Mouse (Mus musculus): ENCODE data around the gene Cd19. TPM values are rescaled to one million over a fixed set of nuclear protein-coding genes. Genes with fewer than 3 reads are reported as not detected.

Gene Cd19
- not detected in 2 replicates for total RNA-seq (2015)
- not detected in 2 replicates for total RNA-seq (2017)

DNA sequence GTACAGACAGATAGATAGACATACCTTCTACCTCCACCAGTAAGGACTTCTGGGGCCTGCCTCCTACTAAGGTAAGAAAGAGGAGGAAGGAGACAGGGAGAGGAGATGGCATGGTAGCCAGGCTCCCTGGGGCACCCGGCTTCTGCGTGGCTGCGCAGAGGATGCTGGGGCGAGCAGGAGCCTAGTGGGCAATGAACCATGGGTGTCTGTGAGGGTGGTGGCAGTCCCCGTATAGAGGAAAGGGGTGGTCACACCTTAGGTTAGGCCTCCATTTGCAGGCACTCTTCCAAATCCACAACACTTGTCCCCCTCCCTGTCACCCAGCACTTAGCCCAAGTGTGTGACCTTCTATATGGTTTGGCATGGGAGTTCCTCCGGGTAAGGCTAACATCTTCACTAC, at the start of gene Cd19:
Cd19 (minus strand) TSS at position 165 of the 400 bp plus-strand sequence.
- no peak for ATAC-seq (replicated peaks; ENCODE audit: poor library complexity)

DNA sequence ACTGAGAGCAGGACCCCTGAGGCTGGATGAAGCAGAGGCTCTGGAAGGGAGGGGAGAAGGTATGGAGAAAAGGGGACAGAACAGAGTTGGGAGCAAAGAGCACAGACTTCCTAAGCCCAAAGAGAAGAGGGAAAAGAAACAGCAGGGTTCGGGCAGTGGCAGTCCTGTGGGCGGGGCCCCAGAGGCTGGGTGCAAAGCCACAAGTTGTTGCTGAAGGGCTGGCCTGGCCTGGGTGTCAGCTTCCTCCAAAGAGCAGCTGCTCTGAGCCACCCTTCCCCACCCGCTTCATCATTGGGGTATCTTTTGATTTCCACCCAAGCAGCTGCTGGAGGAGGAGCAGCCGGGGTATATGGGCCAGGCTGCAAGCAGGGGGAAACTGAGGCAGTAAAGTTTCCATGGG, 49.4 kb upstream of the Cd19 start:
- peak; percentile 78 for ATAC-seq (replicated peaks; ENCODE audit: poor library complexity)

GRCm38 (mm10) chr7:126463547-126463946, 48.9 kb upstream of the Cd19 start:
- no peak for ATAC-seq (replicated peaks; ENCODE audit: poor library complexity)

DNA sequence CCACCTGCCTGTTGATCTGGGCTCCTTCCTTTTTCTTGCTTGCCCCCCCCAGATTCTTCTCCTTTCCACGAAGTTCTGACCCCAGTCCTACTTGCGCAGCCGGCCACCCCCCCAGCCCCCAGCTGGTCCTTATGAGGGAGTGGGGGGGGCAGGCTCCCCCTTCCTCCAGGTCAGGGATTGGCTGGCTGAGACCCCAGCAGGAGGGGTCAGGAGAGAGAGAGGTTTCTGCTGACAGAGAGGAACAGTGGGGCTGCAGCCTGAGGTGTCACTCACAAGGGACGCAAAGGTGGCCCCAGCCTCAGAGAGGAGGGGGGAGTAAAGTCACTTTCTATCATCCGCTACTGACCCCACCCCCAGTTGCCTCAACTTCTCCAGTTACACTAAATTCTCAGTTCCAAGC, 48.3 kb upstream of the Cd19 start, which contains the start of gene Atp2a1:
Atp2a1 (minus strand) TSS at position 105 of the 400 bp plus-strand sequence.
- ATAC-seq (replicated peaks; ENCODE audit: poor library complexity), result no peak

DNA sequence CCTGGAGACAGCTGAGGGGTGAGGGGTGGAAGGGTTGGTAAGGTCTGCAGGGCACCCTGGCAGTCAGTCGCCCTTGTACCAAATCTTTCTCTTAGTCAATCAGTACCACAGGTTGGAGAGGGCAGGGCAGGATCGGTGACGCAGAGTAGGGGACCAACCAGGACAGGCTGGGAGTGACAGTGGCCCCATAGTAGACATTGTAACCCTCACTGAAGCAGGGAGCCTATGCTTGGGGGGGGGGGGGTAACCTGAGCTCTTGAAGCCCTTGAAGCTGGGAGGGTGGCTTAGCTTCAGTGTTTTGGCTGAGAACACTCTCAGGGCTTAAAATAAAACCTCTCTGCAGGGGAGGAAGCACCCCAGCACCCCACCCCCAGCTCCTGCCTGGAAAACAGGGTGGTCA, 46.9 kb upstream of the Cd19 start:
- no peak for ATAC-seq (replicated peaks; ENCODE audit: poor library complexity)

DNA sequence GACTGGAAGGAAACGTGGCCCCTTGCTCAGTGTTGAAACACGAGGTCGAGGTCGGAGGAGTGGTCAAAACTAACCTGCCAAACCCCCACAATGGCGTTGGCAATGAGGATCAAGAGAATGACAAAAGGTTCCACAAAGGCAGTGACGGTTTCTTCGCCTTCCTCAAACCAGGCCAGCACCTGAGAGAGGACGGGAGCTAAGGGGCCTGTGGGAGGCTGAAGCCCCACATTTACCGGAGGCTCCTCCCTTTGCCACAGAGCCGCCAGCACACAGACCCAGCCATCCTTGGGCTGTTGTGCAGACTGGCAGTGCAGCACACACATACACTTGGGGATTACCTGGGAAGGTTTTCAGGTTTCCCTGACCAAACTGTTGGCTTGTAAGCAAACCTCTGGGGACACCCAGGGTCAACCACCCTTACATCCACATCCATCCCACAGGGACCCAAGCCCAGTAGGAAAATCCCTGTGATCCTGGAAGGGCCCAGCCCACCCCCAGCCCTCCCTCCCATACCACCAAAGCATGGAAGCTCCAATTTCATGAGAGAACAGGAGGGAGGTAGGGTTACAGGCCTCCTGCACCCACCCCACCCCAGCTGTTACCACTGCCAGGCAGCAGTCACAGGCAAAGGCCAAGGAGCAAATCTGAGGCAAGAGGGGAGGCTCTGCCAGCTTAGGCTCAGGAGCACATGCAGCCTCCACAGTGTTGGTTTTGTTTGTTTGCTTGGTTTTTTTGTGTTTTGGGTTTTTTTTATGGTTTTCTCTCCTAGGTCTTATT, 46.1 kb upstream of the Cd19 start:
- ATAC-seq (replicated peaks; ENCODE audit: poor library complexity), result no peak

- no peak for ATAC-seq (replicated peaks; ENCODE audit: poor library complexity)
Measured at GRCm38 (mm10) chr7:126458844-126459618, 44.3 kb upstream of the Cd19 start.

DNA sequence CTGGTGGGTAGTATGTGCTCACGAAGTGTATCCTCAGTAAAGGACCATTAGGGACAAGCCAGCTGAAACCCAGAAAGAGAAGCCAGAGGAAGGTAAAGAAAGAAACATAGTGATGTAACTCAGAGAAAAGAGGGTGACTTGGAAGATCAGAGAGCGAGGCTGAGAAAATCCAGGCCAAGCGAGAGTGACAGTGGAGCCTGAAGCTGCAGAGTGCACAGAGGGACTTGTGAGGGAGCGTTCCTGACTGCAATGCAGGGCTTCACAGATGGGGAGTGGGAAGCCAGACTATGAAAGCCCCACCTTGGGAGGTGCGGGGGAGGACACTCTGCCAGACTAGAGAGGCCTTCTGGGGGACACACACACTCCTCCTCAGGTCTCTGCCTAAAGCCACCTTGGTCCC, 43.5 kb upstream of the Cd19 start:
- no peak for ATAC-seq (replicated peaks; ENCODE audit: poor library complexity)

DNA sequence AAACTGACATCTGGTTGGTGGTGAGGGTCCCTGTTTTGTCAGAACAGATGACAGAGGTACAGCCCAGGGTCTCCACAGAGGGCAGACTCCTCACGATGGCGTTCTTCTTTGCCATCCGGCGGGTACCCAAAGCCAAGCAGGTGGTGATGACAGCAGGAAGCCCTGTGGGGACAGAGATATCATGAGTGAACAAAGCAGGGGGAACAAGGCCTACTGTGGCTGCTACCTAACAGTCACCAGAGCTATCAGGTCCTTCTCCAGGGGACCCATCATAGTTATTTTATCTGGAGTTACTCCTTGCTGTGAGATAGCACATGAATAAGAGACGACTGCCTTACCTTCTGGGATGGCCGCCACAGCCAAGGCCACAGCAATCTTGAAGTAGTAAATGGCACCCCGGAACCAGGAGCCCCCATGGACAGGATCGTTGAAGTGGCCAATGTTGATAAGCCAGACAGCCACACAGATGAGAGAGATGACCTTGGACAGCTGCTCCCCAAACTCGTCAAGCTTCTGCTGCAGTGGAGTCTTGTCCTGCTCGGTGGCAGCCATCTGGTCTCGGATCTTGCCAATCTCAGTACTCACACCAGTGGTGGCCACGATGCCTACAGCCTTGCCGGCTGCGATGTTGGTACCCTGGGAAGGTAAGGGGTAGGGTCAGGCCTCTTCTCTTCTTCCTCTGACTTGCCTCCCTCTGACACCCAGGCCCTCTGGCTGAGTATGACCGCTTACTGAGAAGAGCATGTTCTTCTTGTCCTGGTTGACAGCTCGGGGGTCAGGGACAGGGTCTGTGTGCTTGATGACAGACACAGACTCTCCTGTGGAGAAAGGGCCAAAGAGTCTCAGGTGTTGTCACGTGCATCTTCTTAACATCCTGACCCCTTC, 41.9 kb upstream of the Cd19 start:
- ATAC-seq (replicated peaks; ENCODE audit: poor library complexity), result peak; percentile 83

DNA sequence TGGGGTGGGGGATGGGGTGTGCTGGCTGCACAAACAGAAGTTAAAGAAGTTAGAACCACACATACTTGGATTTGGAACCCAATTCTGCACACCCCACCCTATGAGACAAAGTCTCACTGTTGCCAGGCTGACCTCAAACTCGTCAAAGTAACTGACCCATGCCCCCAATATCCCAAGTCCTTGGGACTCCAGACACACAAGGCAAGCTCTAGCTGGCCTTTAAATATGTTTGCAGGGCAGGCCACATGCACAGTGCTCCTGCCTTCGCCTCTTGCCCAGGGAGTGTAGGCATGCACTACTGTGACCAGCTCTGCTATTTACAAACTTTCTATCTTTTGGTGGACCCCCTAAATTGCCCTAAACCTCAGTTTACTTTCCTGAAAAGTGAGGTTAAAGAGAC, 40.6 kb upstream of the Cd19 start:
- no peak for ATAC-seq (replicated peaks; ENCODE audit: poor library complexity)

- ATAC-seq (replicated peaks; ENCODE audit: poor library complexity), result no peak
Measured at GRCm38 (mm10) chr7:126453861-126454260, 39.2 kb upstream of the Cd19 start.

GRCm38 (mm10) chr7:126452244-126452643, 37.6 kb upstream of the Cd19 start:
- no peak for ATAC-seq (replicated peaks; ENCODE audit: poor library complexity)

DNA sequence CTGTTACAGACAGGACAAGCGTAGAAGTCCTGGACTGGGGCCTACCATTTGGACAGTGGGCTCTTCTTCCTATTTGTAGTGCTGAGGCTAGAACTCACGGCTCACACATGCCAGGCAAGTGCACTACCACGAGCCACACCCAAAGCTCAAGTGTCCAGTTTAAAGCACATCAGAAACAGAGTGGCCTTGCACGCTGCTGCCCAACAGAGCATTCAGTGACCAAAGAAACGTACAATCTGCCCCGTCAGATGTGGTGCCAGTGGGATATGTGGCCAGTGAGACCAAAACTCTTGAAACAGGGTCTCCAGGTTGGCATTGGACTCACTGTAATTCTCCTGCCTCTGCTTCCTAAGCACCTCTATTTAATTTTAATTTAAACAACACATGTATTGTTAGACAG, 36.0 kb upstream of the Cd19 start:
- no peak for ATAC-seq (replicated peaks; ENCODE audit: poor library complexity)

- no peak for ATAC-seq (replicated peaks; ENCODE audit: poor library complexity)
Measured at GRCm38 (mm10) chr7:126449991-126450390, 35.3 kb upstream of the Cd19 start.

DNA sequence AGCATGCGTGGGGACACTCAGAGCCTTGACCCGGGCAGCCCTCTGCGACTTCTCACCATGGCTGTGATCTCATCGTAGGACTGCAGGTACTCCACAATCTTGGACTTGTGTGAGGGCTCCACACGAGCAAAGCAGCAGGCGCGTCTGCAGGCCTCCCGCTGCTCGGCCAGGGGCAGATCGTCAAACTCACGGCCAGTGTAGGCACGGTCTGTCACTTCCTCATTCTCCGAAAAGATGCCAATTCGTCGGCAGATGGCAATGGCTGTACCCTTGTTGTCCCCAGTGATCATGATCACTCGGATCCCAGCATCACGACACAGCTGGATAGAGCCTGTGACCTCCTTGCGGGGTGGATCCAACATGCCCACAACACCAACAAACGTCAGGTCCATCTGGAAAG, 33.8 kb upstream of the Cd19 start:
- ATAC-seq (replicated peaks; ENCODE audit: poor library complexity), result peak; percentile 59

- ATAC-seq (replicated peaks; ENCODE audit: poor library complexity), result no peak
Measured at GRCm38 (mm10) chr7:126446217-126446616, 31.5 kb upstream of the Cd19 start.

GRCm38 (mm10) chr7:126445104-126445815, 30.6 kb upstream of the Cd19 start:
- ATAC-seq (replicated peaks; ENCODE audit: poor library complexity), result no peak

DNA sequence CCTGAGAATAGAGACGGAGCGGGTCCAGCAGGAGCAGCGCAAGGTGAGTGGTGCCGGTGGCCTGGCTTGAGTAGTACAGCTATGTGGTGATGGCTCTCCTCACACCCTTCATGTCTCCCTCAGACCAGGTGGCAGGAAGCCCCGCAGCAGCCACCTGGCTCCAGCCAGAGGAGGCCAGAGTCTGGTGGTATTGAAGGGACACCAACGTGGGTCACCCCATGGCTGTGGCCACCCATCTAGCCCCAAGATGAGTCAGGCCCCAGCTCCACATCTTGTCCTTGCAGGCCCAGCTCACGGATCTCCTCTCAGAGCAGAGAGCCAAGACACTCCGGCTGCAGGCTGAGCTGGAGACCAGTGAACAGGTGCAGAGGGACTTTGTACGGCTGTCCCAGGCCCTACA, 29.8 kb upstream of the Cd19 start:
- no peak for ATAC-seq (replicated peaks; ENCODE audit: poor library complexity)

DNA sequence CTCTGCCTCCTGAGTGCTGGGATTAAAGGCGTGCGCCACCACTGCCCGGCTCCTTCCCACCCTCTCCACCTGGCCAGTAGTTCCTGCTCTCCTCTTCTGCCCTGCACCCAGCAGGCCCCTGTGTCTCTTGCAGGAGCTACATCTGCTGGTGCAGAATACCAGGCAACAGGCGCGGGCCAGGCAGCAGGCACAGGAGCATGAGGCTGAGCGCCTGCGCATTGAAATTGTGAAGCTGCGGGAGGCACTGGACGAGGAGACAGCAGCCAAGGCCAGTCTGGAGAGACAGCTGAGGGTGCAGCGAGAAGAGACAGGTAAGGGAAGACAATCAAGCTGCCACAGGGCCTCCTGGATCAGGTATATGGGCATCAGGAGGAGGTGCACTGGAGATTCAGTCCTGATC, 29.3 kb upstream of the Cd19 start:
- ATAC-seq (replicated peaks; ENCODE audit: poor library complexity), result no peak

DNA sequence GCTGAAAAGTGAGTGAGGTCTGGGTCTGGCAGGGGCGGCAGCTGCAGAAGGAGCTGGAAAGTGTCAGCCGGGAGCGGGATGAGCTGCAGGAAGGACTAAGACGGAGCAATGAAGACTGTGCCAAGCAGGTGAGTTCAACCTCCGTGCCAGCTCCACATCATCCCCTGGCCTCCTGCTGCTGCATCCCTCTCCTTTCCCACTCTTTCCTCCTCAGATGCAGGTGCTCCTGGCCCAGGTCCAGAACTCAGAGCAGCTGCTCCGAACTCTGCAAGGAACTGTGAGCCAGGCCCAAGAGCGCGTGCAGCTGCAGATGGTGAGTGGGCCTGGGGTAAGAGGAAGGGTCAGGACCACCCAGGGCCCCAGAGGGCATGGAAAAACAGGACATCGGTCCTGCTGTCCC, 25.4 kb upstream of the Cd19 start:
- ATAC-seq (replicated peaks; ENCODE audit: poor library complexity), result no peak

DNA sequence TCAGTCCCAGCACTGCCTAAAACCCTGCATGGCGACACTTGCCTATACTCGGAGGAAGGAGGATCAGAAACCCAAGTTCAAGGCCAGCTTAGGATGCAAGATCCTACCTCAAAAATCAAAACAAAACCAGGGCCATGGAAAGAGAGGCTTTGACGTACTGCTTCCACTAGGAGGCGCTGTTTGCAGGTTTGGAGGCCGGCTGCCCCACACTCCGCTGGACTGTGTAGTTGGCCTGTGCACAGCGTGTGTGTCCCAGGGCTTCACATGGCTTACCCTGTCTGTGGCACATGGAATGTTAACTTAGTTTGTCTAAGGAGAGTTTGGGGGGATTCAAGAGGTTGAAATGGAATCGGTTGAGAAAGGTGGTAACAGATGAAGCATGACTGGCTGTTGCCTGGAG, 22.2 kb upstream of the Cd19 start:
- ATAC-seq (replicated peaks; ENCODE audit: poor library complexity), result peak; percentile 98

Data from megakaryocyte progenitor cell, adult 5-6 weeks (primary cell).